Mouse (Mus musculus) liver (tissue): ENCODE results near the gene Ccdc182.

Source experiments
- DNase-seq: peaks from one replicate; pipeline ENCODE4 v3.0.0-alpha.2; 2020; ENCODE audit warnings: mixed read lengths

Ccdc182 gene

DNA sequence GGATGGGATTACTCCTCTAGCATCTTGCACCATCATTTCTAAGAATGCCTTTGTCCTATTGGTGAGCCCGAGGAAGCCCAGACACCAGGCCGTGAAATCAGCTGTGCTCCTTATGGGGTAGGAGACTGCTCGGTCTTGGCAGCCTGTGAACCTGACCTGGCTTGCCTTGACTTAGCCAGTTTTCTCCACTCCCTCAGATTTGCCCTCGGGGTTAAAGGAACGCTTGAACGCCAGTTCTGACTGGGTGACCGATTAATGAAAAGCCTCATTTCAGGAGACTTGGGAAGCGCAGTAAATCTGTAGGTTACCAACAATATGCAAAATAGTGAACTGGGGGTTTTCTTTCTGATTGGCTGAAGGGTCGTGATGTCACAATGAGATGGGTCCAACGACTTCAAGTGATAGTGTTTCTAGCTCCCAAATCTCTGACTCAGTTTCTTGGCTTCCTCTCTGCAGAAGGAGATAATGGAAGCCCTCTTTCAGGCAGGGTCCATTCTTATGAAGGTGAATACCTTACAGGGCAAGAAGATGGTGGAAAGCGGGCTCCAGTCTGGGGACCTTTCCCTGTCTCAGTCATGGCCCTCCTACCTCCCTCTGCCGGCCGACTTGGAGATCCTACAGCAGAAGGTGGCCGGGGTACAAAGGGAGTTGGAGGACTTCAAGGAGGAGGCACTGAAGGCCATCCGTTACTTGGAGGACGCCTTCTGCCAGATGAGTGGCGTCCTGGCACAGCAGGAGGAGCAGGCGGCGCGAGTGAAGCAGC lies at the start of gene Ccdc182:
Gene Ccdc182, plus strand, starts transcription at position 428 of the 763 bp plus-strand sequence.
- DNase-seq, result no peak

DNA sequence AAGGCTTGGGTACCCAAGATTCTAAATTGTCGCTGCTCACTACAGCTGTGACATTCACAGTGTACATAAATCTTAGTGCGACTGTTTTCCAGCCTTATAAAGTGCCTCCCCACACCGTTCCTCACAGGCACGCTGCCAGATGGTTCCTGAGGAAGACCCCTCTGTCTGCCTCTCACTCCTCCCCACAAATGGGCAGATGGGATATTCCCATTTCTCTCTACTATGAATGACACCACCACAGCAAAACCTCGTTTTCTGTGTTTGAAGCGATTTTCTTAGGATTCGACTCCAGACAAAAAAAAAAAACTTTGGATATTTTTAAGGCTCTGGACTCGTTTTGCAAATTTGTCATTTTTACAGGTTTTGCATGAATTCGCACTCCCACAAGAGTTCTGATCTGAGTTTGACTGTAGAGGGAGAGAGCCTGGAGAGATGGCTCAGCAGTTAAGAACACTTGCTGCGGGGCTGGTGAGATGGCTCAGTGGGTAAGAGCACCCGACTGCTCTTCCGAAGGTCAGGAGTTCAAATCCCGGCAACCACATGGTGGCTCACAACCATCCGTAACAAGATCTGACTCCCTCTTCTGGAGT lies 48.2 kb upstream of the Ccdc182 start:
- no peak for DNase-seq

GRCm38 (mm10) chr11:88248636-88249035 lies 45.2 kb upstream of the Ccdc182 start:
- no peak for DNase-seq

DNA sequence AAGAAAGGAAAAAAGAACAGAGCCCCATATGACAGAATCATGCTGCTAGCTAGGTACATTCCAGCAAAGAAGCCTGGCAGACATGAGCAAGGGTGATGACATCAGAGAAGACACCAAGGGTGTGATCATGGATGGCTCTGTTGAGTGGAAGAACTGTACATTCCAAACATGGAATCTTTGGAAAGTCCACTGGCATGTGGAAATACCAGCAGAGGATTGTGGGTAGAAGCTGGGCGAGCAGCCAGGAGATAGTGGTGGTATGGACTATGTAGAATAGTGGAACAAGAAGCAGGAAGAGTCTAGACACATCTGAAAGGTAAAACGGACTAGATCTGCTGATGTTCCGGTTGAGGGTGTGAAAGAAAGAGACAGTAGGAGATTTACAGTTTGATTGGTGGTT lies 43.3 kb upstream of the Ccdc182 start:
- DNase-seq, result no peak

- DNase-seq, result no peak
These were observed 42.6 kb upstream of the Ccdc182 start for GRCm38 (mm10) chr11:88251295-88251694.

DNA sequence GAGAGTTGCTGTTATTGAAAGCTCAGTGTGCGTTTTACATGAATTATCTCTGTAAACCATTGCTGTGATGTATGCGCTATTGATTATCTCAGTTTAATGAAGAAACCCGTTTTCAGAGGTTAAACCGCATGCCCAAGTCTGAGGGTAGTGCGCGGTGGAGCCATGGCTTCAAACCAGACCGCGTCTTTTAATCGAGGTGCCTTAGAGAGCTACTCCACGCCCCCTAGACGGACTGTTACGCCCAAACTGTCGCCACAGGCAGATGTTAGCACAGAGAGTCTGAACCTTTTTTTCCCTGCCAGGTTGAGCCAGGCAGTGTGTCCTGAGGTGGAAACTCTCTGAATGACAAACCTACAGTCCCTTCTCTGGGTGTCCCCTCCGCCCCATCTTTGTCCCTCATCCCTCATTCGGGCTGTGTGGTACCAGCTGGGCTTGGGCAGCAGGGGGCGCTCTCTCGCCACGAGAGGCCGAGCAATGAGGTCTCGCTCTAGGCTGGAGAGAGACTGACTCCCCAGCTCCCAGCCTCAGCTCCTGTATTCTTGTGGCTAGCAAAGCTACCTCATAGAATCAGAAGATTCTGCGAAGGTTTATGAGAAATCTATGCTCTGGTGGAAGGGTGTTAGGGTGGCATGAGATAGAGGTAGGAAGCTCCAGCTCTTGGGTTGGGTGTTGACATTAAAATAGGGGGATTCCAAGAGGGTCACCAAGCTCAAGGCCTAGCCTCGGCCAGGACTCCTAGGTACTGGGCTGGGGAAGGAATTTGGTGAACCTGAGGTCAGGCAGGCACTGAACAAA lies 41.7 kb upstream of the Ccdc182 start:
- peak; percentile 80 for DNase-seq

DNA sequence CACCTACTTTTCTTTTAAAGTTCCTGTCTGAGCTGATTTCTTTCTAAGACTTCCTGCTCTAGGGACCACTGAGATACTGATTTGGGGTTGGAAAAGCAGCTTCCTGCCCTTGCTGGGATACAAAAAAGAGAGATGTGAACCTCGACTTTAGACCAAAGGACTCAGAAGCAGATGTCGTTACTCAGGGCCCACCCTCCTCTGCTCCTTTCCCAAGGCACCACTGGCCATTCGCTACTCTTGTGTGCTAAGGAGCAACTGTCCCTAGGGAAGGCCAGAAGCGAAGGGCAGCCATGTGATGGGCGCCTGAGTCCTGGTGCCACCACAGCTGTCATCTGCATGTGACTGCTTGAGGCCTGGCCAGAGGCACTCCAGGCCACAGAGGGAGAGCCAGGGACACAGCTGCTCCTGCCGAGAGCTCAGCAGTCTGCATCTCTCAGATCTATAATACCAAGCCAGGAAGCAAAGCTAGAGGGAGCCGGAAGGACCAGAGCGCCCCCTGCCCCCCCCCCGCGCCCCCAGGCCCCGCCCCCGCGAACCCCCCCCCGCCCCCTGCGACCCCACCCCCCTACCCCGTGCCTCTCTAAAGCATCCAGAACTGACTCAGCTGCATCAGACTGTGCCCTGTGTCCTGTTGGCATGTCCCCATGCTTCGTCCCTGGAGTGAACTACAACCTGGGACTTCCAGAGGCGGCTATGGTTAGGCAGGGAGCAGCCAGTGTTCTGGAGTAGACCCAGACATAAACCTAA lies 40.9 kb upstream of the Ccdc182 start:
- DNase-seq, result no peak

DNA sequence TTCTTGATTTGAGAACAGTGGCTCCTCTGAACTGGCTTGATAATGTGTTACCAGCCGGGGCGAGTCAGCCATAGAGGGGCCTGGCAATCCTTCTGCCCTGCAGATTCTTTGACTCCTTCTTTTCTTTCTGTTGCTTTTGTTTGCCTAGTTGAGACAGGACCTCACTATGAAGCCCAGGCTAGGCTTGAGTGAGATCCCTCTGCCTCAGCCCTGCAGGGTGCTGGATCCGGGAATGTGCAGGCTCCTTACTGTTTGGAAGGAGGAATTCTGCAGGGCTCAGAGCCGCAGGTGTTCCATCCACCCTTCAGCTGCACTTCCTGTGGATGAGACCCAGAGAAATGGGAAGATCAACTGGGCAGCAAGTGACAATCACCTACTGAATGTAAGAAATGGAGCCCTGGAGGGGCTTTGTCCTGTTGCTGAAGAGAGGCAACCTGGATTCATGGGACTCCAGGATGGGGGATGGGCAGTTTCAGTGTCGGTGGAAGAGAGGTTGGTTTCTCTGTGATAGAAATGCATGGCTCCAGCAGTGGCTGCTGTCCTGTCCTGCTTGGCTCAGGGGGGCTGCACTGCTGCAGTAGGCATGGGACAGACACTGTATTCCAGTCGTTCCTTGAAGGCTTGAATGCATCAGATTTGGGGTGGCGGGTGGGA lies 40.2 kb upstream of the Ccdc182 start:
- no peak for DNase-seq

GRCm38 (mm10) chr11:88257700-88258099 lies 36.2 kb upstream of the Ccdc182 start:
- no peak for DNase-seq

- DNase-seq, result no peak
These were observed 35.6 kb upstream of the Ccdc182 start for GRCm38 (mm10) chr11:88258212-88258611.

GRCm38 (mm10) chr11:88260463-88260862 lies 33.4 kb upstream of the Ccdc182 start:
- no peak for DNase-seq

DNA sequence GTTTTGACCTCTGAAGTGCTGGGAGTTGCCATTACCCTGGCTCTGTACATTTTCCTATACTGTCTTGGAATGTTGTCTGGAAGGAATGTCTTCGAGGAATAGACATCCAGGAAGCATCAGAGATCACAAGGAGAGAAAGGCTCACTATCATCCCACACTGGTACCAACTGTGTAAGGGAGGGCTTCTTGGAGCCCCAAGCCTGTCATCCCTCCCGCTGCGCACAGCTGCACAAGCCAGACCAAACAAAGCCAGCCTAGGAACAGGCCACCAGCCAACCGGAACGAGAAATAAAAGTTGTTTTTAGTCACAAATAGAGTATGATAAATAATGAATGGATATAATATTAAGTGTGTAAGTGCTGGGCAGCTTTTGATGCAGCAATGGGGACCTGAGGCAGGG lies 29.0 kb upstream of the Ccdc182 start:
- no peak for DNase-seq

DNA sequence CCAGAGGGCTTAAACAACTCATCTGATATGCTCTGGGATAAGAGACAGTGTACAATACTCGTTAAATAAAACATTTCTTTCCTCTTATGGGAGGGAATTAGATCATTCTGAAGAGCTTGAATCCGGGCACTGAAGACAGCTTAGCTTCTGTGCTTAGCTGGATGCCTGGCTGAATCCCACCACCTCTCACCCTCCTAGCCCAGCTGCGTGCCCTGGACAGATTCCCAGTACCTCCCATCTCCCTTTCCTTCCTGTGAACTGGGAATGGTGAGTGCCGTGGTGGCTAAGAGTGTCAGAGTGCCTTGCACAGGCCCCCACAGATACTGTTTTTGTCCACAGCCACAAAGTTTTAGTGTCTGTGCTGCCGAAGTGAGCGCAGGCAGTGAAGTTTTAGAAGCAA lies 27.5 kb upstream of the Ccdc182 start:
- DNase-seq, result no peak

GRCm38 (mm10) chr11:88271870-88272269 lies 22.0 kb upstream of the Ccdc182 start:
- no peak for DNase-seq

DNA sequence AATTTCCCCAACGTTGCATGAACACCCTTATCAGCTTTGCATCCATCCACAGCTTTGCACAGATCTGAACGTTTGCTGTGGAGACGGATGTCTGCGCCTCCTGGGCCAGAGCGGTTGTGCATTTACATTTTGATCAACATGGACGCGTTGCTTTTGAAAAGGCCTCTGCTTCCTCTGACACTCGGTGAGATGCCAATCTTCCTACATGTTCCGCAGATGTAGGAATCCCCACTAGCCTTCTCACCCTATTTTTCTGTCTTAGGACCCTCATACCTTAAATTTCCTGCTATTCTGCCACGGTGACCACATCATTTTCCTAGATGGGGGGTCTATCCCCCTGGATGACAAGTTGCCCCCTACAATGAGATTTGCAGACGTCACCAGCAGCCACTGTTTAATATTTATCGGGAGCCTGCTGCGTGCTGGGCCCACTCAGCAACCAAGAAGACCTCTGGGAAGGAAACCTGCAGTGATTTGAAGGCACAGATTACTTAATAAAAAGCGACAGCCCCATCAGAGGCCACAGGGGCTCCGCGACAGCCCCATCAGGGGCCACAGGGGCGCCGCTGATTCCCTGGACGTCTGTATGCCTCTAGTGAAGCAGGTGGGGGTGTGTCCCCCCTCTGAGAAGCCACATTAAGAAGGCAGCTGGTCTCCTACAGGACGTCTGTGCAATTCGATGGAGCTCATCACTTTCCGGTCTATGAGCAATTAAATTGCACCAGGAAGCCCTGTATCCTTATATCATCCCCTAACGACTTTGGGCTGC lies 19.6 kb upstream of the Ccdc182 start:
- DNase-seq, result no peak

DNA sequence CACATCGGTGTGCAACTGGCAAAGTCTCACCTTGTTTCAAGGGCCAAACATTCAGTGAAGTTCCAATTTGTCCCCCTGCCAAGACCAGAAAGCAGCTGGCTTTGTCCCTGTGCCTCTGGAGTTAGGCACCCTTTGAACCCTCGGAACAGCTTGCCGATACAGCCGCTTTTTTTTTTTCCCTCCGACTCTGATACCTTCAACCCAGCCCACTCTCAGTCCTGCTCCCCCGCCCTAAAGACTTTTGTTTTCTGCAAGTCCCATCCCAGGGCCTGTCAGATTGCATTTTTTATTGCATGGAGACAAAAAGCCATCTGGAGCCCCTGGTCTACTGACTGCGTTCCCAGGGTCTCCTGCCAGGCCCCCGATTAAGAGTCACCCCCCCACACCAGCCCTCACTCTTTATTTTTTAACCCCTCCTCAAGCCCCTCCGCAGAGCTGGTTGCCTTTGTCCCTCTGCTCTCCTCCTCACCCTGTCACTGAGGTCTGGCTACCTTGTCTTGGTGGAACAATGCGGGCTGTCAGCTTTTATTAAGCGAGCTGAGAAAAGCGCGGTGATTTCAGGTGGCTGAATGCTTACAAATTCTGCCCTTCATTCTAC lies 18.9 kb upstream of the Ccdc182 start:
- no peak for DNase-seq

- no peak for DNase-seq
These were observed 17.9 kb upstream of the Ccdc182 start for GRCm38 (mm10) chr11:88275949-88276348.

DNA sequence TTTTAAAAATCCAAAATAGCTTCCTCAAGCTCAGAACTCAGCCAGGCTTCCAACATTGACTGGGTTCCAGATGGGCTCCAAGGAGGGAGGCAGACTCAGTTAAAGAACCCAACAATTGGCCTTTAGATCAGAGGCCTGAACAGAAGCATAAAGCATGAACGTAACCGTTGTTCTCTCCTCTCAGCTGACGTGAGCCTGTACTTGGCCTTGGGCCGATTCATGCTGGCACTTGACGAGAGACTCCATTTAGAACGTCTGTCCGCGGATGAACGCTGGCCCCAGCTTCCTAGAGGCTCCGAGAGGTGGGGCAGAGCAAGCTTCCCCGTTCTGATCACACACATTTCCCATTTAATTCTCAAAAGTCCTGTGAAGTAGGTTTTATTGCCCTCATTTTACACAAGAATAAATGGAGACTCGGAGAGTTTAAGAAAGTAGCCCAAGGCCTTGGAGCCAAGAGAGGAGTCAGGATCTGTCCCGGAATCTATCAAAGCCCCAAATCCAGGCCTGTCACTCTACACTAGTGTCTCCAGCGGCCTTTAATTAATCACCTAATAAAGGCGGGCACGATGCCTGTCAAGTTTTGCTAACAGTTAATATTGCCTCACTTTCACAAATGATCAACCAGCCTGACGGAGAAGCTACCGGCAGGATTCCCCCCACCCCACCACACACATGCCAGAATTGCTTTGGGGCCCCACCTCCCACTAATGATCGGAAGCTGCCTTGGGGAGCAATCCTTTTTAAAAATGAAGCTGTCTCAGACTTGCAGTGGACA lies 17.1 kb upstream of the Ccdc182 start:
- DNase-seq, result no peak

- DNase-seq, result no peak
These were observed 14.9 kb upstream of the Ccdc182 start for GRCm38 (mm10) chr11:88279006-88279405.

- no peak for DNase-seq
These were observed 13.4 kb upstream of the Ccdc182 start for GRCm38 (mm10) chr11:88280426-88280836.
